Mouse (Mus musculus): ENCODE measurements at regions not wholly inside any gene's neighbourhood (a gene's known extent, or its start where the extent isn't known, plus 50 kb on each side); places are given as distances from the start of the nearest gene placed in this dataset.

DNA sequence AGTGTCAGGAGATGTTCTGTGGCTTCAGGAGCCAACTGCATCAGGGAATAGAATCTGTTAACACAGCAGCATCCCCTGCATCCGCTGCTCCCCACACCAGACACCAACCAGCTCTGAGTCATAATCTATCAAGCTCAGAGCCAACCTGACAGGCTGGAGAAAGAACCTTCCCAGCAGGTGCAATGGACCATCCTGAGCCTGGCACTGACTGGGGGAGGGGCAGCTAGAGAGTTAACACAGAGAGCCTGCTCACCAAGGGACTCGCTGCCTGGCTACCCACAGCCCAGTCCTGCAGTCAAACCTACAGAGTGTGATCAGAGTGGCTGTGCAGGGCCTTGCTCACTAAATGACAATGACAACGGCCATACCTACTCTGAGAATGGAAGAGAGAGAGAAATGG lies 73.4 kb downstream of the Kctd12 start:
- no peak for TF ChIP-seq CTCF (IDR thresholded peaks at IDR 0.05; ENCODE audit: low read depth)
- TF ChIP-seq EP300 (IDR thresholded peaks at IDR 0.05; ENCODE audit: low read depth): no peak
